Mouse (Mus musculus): ENCODE results near the gene Tmigd3.

DNA sequence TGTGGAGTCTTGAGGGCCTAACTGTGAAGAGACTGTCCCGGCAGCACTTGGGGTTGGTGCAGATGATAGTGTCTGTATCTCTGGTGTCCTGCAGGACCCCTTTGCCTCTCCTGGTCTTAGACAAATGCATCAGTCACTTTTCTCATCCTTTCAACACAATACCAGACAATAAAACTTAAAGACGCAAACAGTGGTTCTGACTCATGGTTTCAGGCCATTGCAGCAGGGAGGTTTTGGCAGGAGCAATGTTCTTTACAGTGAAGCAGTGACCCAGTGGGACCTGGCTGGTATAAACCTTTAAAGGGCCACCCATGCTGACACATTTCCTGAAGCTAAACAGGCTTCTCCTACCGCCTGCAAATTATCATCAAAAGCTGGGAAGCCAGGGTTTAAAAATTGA is 20.4 kb downstream of the Tmigd3 start:
- TF ChIP-seq CTCF (IDR thresholded peaks at IDR 0.05; ENCODE audit: low read depth, low read length) (no peak), POLR2A (IDR thresholded peaks at IDR 0.05; ENCODE audit: borderline replicate concordance, low read depth, low read length) (no peak)

Measured in bone marrow macrophage, adult 2 months (primary cell).